9 mouse cellular contexts compared by ENCODE assay signal in genomic region chr6:84009172-84009872, GRCm38 (mm10). TPM values are rescaled to one million over a fixed set of nuclear protein-coding genes. Genes with fewer than 3 reads are reported as not detected.
DNase-seq lines count a peak whose midpoint lies in the region; ATAC-seq and TF ChIP-seq lines count a peak whose summit lies in the region.
"Had no signal": no experiment of that assay in that cellular context is flagged by ENCODE, and none has a peak within 500 bp of the region (broad histone marks: within the 10 kb centered on the region; RNA-seq: fewer than 3 reads in every experiment).

No protein-coding gene starts in this region.

- TF ChIP-seq CTCF in olfactory bulb, adult 2 months (IDR thresholded peaks at IDR 0.05; ENCODE audit: insufficient read depth, low read depth, low read length): no peak

- WGBS in lung, embryonic 16.5 days: 22% methylated on average over 8 of the region's 8 CpGs
- 7% methylated on average over 8 of the region's 8 CpGs for WGBS in heart, embryonic 10.5 days
- 48% methylated on average over 8 of the region's 8 CpGs for WGBS in olfactory bulb, adult 2 months

- H3K4me2 ChIP-seq in lung, embryonic 16.5 days (ENCODE audit: low read depth, low read length): 0 out of 2 replicates have a peak overlapping the region, but pooled peaks have one; percentile 67

- H3K9me3 ChIP-seq in lung, embryonic 16.5 days (ENCODE audit: control insufficient read depth, low read length): no peaks in the 10 kb centered on the region
- H3K9me3 ChIP-seq in heart, embryonic 10.5 days: no peaks in the 10 kb centered on the region

- H3K9ac ChIP-seq in lung, embryonic 16.5 days (ENCODE audit: low read length): no peak overlapping the region

- H3K27ac ChIP-seq in lung, embryonic 16.5 days (ENCODE audit: low read length): no peak overlapping the region
- H3K27ac ChIP-seq in heart, embryonic 10.5 days: peak overlapping the region; percentile 94
- no peak overlapping the region for H3K27ac ChIP-seq in olfactory bulb, adult 2 months (ENCODE audit: insufficient read depth, low read depth, low read length)

- ATAC-seq in lung, embryonic 16.5 days (ENCODE audit: low read depth): 0 out of 2 replicates have a peak, but pooled peaks have one; percentile 20

- no peaks in the 10 kb centered on the region for H3K36me3 ChIP-seq in lung, embryonic 16.5 days (ENCODE audit: control insufficient read depth, insufficient read depth, low read length)
- H3K36me3 ChIP-seq in heart, embryonic 10.5 days: no peaks in the 10 kb centered on the region

- no peak for TF ChIP-seq POLR2A in olfactory bulb, adult 2 months (IDR thresholded peaks at IDR 0.05; ENCODE audit: insufficient read depth, low read depth, low read length)

- 0 out of 2 replicates have a peak, but pooled peaks cover 2% of the 10 kb centered on the region for H3K27me3 ChIP-seq in lung, embryonic 16.5 days (ENCODE audit: control insufficient read depth, insufficient read depth, low read depth, low read length)
- H3K27me3 ChIP-seq in heart, embryonic 10.5 days (ENCODE audit: insufficient read depth, poor library complexity, severe bottlenecking): no peaks in the 10 kb centered on the region

- intact Hi-C loops in left cerebral cortex, postnatal 14 days (cut with DNase I): no loop called here

- peaks cover 6% of the 10 kb centered on the region for H3K4me1 ChIP-seq in lung, embryonic 16.5 days (replicated peaks; ENCODE audit: control insufficient read depth, insufficient read depth, low read length)
- peaks cover 47% of the 10 kb centered on the region for H3K4me1 ChIP-seq in heart, embryonic 10.5 days
- peaks cover 22% of the 10 kb centered on the region for H3K4me1 ChIP-seq in olfactory bulb, adult 2 months (ENCODE audit: control insufficient read depth, insufficient read depth, low read length)

- H3K4me3 ChIP-seq in lung, embryonic 16.5 days (ENCODE audit: low read length): peak overlapping the region; percentile 42; the same call in 1 of the 2 replicates
- H3K4me3 ChIP-seq in heart, embryonic 10.5 days: peak overlapping the region; percentile 67
- peak overlapping the region; percentile 46 for H3K4me3 ChIP-seq in olfactory bulb, adult 2 months (ENCODE audit: insufficient read depth, low read depth, low read length)

- DNase-seq in lung, postnatal 36 days: no peak
- no peak for DNase-seq in heart, embryonic 10.5 days (ENCODE audit: low spot score)
- DNase-seq in kidney, postnatal 10 days: peak; percentile 34
- no peak for DNase-seq in left cerebral cortex, postnatal 14 days (ENCODE audit: low spot score in 2 of 2)
- DNase-seq in right cerebral cortex, postnatal 25 days: no peak
- DNase-seq in spleen, postnatal 4 days (ENCODE audit: low spot score in 2 of 2): no peak

RNA-seq across cellular contexts. Expression of gene Dysf, which starts 0.9 kb away (rescaled TPM):
- 9.4 TPM in 2 replicates for polyA plus RNA-seq in lung, embryonic 16.5 days (2015; fragmentation: Nextera tagmentation; extraction: Ambion mirVana)
- 13.7 and 18.0 TPM in 2 replicates for polyA plus RNA-seq in heart, embryonic 10.5 days (2016; fragmentation: Nextera tagmentation; extraction: Ambion mirVana)
- polyA plus RNA-seq in olfactory bulb, adult 2 months (2012; ENCODE audit: insufficient read depth, insufficient read length, low replicate concordance, missing spikeins): not detected in 2 replicates
- 1 to 10 TPM; 4.6 to 6.4 TPM for total RNA-seq in left cerebral cortex, postnatal 14 days (2021)
- total RNA-seq: MEL had no signal

Comparison
In these comparisons a context has a peak if more than half of its experiments do, and no peak if none do; other contexts are left out.
1. RNA of gene Dysf, which starts 0.9 kb away (polyA plus RNA-seq): 13.7 to 18.0 TPM in heart, embryonic 10.5 days and 9.4 TPM in lung, embryonic 16.5 days; not detected in olfactory bulb, adult 2 months; every median in the first group is over 10 times any median in the second.
2. Peak in every context shown above with its lines, with median percentiles within 50 percentile points of each other: H3K4me3 ChIP-seq.